Mouse (Mus musculus): ENCODE measurements around the gene P2rx2.

The P2rx2 gene

DNA sequence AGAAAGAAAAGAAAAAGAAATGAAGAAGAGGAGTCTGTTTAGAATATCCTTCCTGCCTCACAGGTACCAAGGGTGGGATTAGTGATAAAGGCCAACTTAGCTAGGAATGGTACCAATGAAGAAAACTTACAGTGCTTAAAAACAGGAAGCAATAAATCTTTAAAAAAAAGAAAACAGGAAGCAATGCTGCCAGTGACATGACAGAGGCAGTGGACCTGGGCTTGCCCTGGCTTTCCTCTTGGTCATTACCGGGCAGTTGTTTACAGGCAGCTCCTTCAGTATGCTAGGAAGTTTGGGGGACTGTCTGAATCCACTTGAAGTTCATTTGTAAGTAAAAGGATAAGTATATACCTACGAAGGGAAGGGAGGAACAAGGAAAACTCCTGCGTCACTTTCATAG is 12.5 kb downstream of the P2rx2 start:
- no peak for DNase-seq (ENCODE audit: low read depth, low spot score)

DNA sequence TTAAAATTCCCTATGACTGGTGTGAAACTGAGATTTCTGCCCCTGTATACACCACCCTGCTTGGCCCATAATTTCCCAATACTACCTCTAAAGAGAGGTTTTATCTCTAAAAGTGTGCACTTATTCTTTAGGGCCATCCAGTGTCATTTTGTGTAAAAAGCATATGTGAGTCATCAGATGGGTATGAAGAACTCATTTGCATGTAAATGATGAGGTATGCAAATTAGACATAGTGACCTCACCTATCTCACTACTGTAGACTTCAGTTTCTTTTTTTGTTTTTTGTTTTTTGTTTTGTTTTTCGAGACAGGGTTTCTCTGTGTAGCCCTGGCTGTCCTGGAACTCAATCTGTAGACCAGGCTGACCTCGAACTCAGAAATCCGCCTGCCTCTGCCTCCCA is 29.9 kb downstream of the P2rx2 start:
- DNase-seq (ENCODE audit: low read depth, low spot score), result no peak

DNA sequence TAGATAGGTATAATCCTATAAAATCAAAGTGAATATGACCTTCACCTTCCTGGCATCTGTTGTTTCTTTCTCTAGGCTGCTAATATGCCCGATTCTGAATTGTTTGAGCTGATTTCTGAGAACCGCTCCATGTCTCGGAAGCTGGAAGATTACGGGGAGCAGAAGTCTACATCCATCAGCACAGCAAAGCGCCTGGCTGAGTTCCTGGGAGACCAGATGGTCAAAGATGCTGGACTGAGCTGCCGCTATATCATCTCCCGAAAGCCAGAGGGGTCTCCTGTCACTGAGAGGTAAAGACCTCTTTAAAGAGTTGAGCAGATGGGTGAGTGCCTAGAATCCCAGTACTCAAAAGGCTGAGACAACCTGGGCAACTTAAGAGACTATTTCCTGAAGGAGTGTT is 34.2 kb downstream of the P2rx2 start:
- DNase-seq (ENCODE audit: low read depth, low spot score), result no peak

DNA sequence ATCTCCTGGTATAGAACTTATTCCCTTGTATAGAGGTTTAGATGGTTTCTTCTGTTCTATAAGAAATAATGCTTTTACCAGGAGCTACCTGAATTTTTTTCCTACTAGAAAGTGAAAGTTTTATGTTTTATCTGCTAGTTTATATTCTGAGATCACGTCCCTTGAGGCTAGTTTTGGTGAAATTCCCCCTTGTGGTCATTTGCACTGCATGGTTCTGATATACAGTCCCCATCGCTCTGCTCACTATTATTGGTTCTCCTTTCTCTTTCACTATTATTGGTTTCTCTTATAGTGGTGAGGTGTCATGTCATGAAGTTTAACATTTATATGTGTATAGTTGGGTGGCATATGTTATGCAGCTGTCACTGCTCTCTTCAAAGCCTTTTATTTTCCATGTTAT is 42.4 kb downstream of the P2rx2 start:
- DNase-seq (ENCODE audit: low read depth, low spot score), result no peak

DNA sequence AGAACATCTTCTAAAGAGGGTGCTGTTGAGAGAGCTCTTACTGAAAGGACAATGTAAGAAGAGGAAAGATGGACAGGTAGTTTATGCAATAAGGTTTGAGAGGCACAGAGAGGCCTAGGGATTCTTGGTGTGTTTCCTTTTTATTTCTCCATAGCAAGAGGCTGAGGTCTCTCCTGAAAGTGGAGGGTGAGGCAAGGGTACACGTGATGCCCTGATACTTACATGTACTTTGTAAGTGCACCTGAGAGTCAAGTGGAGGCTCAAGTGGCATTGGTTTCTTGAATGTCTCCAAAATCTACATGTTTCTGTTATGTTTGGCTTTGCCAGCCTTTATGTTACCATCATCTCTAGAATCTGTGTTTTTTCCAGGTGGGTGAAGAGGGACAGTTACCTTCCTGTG is 46.4 kb downstream of the P2rx2 start:
- no peak for DNase-seq (ENCODE audit: low read depth, low spot score)

DNA sequence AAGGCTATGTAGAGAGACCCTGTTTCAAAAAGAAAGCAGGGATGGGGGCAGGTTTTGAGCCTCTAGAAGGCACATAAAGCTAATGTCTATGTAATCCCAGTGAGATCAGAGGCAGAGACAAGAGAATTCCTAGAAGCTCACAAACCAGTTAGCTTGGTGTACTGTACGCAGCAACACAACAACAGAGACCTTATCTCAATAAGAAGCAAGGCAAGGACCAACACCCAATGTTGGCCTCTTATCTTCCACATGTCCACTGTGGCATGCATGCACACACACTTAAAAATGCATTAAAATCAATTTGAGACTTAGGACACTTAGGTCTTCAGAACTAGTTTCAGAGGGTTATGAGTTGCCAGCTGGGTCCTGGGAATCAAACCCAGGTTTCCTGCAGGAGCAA is 51.4 kb downstream of the P2rx2 start:
- no peak for DNase-seq (ENCODE audit: low read depth, low spot score)

Measured in telencephalon, adult 2 months (tissue).